Mouse (Mus musculus) midbrain, embryonic 14.5 days (tissue): ENCODE data around the gene Rasgrp3. TPM values are rescaled to one million over a fixed set of nuclear protein-coding genes. Genes with fewer than 3 reads are reported as not detected.

Experiments used
- ATAC-seq: fragments of 200-750 bp; cut with Nextera tagmentation; 2 replicates; pipeline ENCODE4 v1.8.0; 2017; ENCODE audit warnings: moderate number of reproducible peaks, moderate library complexity; ENCODE audit not compliant: low FRiP score, low TSS enrichment
- DNase-seq: peaks from one replicate; pipeline ENCODE4 v3.0.0-alpha.2; 2015
- H3K27ac ChIP-seq: fragments of 300-500 bp; sonication (generic); replicated peaks from 2 replicates; pipeline ENCODE4 v1.5.1; 2014; ENCODE audit warnings: mild to moderate bottlenecking, low read depth, low read length, moderate library complexity
- H3K27me3 ChIP-seq: fragments of 300-500 bp; sonication (generic); 2 replicates; pipeline ENCODE4 v1.6.1; 2014; ENCODE audit warnings: low read length, control low read depth, mixed read lengths; ENCODE audit not compliant: control insufficient read depth, insufficient read depth
- H3K36me3 ChIP-seq: fragments of 300-500 bp; sonication (generic); 2 replicates; pipeline ENCODE4 v1.6.1; 2014; ENCODE audit warnings: low read length, control low read depth; ENCODE audit not compliant: control insufficient read depth, insufficient read depth
- H3K4me1 ChIP-seq: fragments of 300-500 bp; sonication (generic); 2 replicates; pipeline ENCODE4 v1.6.1; 2014; ENCODE audit warnings: mild to moderate bottlenecking, antibody characterized with exemption, low read length, control low read depth; ENCODE audit not compliant: control insufficient read depth, insufficient read depth
- H3K4me2 ChIP-seq: fragments of 300-500 bp; sonication (generic); 2 replicates; pipeline ENCODE4 v1.6.1; 2014; ENCODE audit warnings: mild to moderate bottlenecking, low read length, moderate library complexity
- H3K4me3 ChIP-seq: fragments of 300-500 bp; sonication (generic); replicated peaks from 2 replicates; pipeline ENCODE4 v1.5.1; 2014; ENCODE audit warnings: low read depth, low read length
- H3K9ac ChIP-seq: fragments of 300-500 bp; sonication (generic); replicated peaks from 2 replicates; pipeline ENCODE4 v1.6.1; 2014; ENCODE audit warnings: mild to moderate bottlenecking, low read length, moderate library complexity
- H3K9me3 ChIP-seq: fragments of 300-500 bp; sonication (generic); 2 replicates; pipeline ENCODE4 v1.6.1; 2016; ENCODE audit warnings: low read length, control low read depth, mixed read lengths; ENCODE audit not compliant: control insufficient read depth
- WGBS: fragments of 180-500 bp; shearing (Covaris S2); extraction: QIAGEN DNeasy Blood & Tissue Kit; methylation state at CpG from one replicate; pipeline ENCODE4 v1.1.7; 2014; 5-methylcytosine and 5-hydroxymethylcytosine counted together
- polyA plus RNA-seq: library from polyadenylated mRNA; unstranded; fragments of >200 nt; fragmentation: Nextera tagmentation; extraction: Ambion mirVana; gene quantifications from 2 replicates; pipeline ENCODE4 v1.2.1, GENCODE M21; 2014

The Rasgrp3 gene
- 2.6 and 8.4 TPM in 2 replicates for polyA plus RNA-seq

GRCm38 (mm10) chr17:75435599-75435998, at the start of gene Rasgrp3:
Rasgrp3 (plus strand) TSS chr17:75435896.
- 72% methylated on average over 6 of the region's 6 CpGs for WGBS
- H3K4me3 ChIP-seq, result no peak within 1 kb of the TSS

GRCm38 (mm10) chr17:75388402-75388801, 47.3 kb upstream of the Rasgrp3 start:
- Histone ChIP-seq H3K27ac (no peak overlapping the region), H3K4me1 (no peaks in the 10 kb centered on the region), H3K36me3 (no peaks in the 10 kb centered on the region), H3K4me3 (no peak overlapping the region), H3K9ac (no peak overlapping the region), H3K27me3 (no peaks in the 10 kb centered on the region), H3K9me3 (no peaks in the 10 kb centered on the region), H3K4me2 (no peak overlapping the region)
- WGBS, result 90% methylated on average over 4 of the region's 4 CpGs
- DNase-seq (no peak), ATAC-seq (no peak)

More at GRCm38 (mm10) chr17:75435599-75435998, at the start of gene Rasgrp3:
- no peaks in the 10 kb centered on the region for H3K9me3 ChIP-seq
- ATAC-seq (no peak), DNase-seq (no peak)
- H3K27me3 ChIP-seq, result no peaks in the 10 kb centered on the region
- H3K27ac ChIP-seq, result no peak within 1 kb of the TSS
- H3K36me3 ChIP-seq, result no peaks in the 10 kb centered on the region
- H3K9ac ChIP-seq, result no peak within 1 kb of the TSS
- H3K4me2 ChIP-seq, result no peak within 1 kb of the TSS
- H3K4me1 ChIP-seq, result peaks cover 4% of the 10 kb centered on the region; the same call in 1 of the 2 replicates

- 80% methylated on average over 10 of the region's 10 CpGs for WGBS
- DNase-seq, result peak; percentile 24
- no peak overlapping the region for H3K9ac ChIP-seq
Observed at GRCm38 (mm10) chr17:75390142-75390541, 45.6 kb upstream of the Rasgrp3 start.

DNA sequence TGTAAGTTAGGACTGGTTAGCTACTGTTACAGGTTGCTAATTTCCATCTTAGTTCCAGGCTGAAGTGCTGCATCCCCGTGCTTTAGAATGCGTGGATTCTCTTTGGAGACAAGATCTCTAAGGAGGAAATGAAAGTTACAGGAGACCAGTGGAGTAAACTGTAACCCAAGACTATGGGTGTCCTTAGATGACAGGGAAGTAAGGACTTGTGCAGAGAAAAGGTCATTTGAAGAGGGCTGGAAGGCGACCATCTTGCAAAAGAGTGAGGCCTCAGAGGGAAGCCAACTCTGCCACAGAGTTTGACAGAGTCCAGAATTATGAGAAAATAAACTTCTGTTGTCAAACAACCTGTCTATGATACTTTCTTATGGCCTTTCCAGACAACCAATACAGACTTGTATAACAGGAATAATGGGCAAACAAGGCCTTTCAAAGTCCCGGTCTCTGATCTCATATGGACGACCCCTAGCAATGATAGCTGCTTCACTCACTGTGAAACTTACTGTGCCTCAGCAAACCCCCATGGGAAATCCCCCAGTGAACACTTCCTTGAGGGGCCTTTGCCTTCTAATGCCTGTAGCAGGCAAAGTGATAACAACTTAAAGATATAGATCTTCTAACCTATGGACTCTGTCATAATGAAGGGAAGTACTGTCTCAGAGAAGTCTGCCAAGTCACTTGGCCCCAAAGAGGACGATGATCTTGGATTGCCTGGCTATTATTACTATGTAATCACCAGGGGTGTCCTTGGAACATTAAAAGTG, 44.1 kb upstream of the Rasgrp3 start:
- WGBS, result 93% methylated on average over 6 of the region's 6 CpGs
- ATAC-seq, result no peak
- H3K9ac ChIP-seq, result no peak overlapping the region
- H3K4me1 ChIP-seq, result no peaks in the 10 kb centered on the region
- no peaks in the 10 kb centered on the region for H3K36me3 ChIP-seq
- no peaks in the 10 kb centered on the region for H3K27me3 ChIP-seq
- no peak overlapping the region for H3K27ac ChIP-seq
- H3K4me3 ChIP-seq, result no peak overlapping the region
- no peak overlapping the region for H3K4me2 ChIP-seq
- H3K9me3 ChIP-seq, result no peaks in the 10 kb centered on the region
- DNase-seq, result no peak

More at GRCm38 (mm10) chr17:75390142-75390541, 45.6 kb upstream of the Rasgrp3 start:
- H3K27me3 ChIP-seq, result no peaks in the 10 kb centered on the region
- H3K4me3 ChIP-seq, result no peak overlapping the region
- H3K4me2 ChIP-seq, result no peak overlapping the region
- no peak for ATAC-seq
- no peaks in the 10 kb centered on the region for H3K4me1 ChIP-seq
- no peaks in the 10 kb centered on the region for H3K36me3 ChIP-seq
- H3K27ac ChIP-seq, result no peak overlapping the region
- no peaks in the 10 kb centered on the region for H3K9me3 ChIP-seq

DNA sequence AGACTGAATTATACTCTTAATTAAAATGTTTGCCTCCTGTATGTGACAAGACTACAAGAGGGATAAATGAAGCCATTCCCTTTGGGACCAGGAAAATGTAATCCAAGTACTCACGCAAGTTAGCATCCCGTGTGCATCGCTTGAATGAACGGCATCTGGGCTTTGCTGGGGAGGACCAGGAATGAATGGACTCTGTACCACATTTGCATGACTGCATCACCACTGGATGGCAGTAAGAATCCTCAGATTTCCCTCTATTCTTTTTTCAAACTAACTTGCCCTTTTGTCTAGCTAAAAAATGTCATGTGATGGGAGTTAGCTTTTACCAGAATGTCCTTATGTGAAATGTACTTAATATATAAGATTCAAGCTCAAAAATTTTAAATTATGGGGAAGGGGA, 29.3 kb upstream of the Rasgrp3 start:
- DNase-seq, result peak; percentile 48
- Histone ChIP-seq H3K36me3 (no peaks in the 10 kb centered on the region), H3K27ac (no peak overlapping the region), H3K4me3 (no peak overlapping the region), H3K4me1 (no peaks in the 10 kb centered on the region), H3K9me3 (no peaks in the 10 kb centered on the region), H3K4me2 (no peak overlapping the region), H3K9ac (no peak overlapping the region), H3K27me3 (no peaks in the 10 kb centered on the region)
- 33% methylated on average over 4 of the region's 4 CpGs for WGBS
- ATAC-seq, result no peak

- 86% methylated on average over 3 of the region's 3 CpGs for WGBS
- DNase-seq, result no peak
Observed at GRCm38 (mm10) chr17:75416861-75417260, 18.8 kb upstream of the Rasgrp3 start.

DNA sequence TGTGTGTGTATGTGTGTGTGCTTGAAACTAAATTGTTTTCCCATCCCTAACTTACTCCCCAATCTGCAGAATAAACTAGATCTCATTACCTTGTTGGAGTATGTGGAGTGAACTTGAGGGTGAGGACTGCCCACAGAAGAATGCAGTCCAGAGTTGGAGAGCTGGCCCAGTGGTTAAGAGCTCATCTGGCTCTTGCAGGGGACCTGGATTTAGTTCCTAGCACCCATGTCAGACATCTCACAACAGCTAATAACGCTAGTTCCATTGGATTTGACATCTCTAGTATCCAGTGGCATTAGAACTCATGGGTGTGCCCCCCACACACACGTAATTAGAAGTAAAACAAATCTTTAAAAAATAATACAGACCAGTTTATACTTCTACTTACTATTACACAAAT, 1.5 kb upstream of the Rasgrp3 start:
- ATAC-seq, result no peak
- no peak for DNase-seq

More at GRCm38 (mm10) chr17:75416861-75417260, 18.8 kb upstream of the Rasgrp3 start:
- Histone ChIP-seq H3K27ac (no peak overlapping the region), H3K4me2 (no peak overlapping the region), H3K4me1 (no peaks in the 10 kb centered on the region), H3K4me3 (no peak overlapping the region), H3K9me3 (no peaks in the 10 kb centered on the region), H3K36me3 (no peaks in the 10 kb centered on the region), H3K27me3 (no peaks in the 10 kb centered on the region), H3K9ac (no peak overlapping the region)
- ATAC-seq, result no peak

DNA sequence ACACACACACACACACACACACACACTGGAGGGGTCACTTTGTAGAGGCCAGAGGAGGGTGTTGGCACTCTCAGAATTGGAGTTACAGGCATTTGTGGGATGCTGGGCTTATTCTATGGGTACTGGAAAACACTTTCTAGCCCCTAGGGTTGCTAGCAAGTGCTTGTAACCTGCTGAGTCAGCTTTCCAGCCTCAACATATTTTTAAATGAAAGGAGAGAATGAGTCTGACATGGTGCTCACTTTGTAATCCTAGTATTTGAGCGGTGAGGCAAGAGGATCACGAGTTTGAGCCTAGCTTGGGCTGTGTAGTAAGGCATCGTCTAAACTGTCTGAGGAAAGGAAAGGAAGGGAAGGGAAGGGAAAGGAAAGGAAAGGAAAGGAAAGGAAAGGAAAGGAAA, 825 bp upstream of the Rasgrp3 start:
- DNase-seq (no peak), ATAC-seq (no peak)
- Histone ChIP-seq H3K36me3 (no peaks in the 10 kb centered on the region), H3K4me1 (peaks cover 4% of the 10 kb centered on the region; the same call in 1 of the 2 replicates), H3K9me3 (no peaks in the 10 kb centered on the region), H3K9ac (no peak overlapping the region), H3K27me3 (no peaks in the 10 kb centered on the region), H3K4me2 (no peak overlapping the region), H3K27ac (no peak overlapping the region), H3K4me3 (no peak overlapping the region)
- 75% methylated on average over 3 of the region's 3 CpGs for WGBS

More for the DNA sequence above, 1.5 kb upstream of the Rasgrp3 start:
- no peak overlapping the region for H3K9ac ChIP-seq
- no peaks in the 10 kb centered on the region for H3K27me3 ChIP-seq
- peaks cover 3% of the 10 kb centered on the region; the same call in 1 of the 2 replicates for H3K4me1 ChIP-seq
- no peaks in the 10 kb centered on the region for H3K9me3 ChIP-seq
- H3K4me3 ChIP-seq, result no peak overlapping the region
- WGBS, result 95% methylated on average over 2 of the region's 2 CpGs
- H3K4me2 ChIP-seq, result no peak overlapping the region
- H3K36me3 ChIP-seq, result no peaks in the 10 kb centered on the region
- H3K27ac ChIP-seq, result no peak overlapping the region

DNA sequence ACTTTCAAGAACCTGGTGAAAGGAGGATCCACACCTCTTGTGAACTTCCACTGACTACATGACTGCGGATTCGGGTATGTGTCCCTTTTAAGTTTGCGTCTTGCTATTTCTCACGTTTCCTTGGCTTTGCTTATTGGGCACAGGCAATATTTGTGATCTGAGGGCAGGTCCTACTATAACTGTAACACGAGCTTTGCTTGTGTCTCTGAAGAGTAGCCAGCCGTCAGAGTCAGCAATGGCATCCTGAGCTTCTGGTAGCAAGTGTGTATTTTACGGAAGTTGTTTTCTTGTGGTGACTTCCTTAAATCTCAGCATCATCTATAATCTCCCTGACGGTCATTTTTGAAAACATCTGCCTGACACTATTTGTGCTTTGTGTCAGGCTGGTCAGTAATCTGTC, 399 bp downstream of the Rasgrp3 start:
- WGBS, result 83% methylated on average over 8 of the region's 8 CpGs
- no peak overlapping the region for H3K4me3 ChIP-seq
- no peak overlapping the region for H3K27ac ChIP-seq
- H3K9ac ChIP-seq, result no peak overlapping the region
- ATAC-seq, result no peak
- no peaks in the 10 kb centered on the region for H3K27me3 ChIP-seq
- no peak for DNase-seq
- no peak overlapping the region for H3K4me2 ChIP-seq
- H3K9me3 ChIP-seq, result no peaks in the 10 kb centered on the region
- H3K4me1 ChIP-seq, result peaks cover 4% of the 10 kb centered on the region; the same call in 1 of the 2 replicates
- no peaks in the 10 kb centered on the region for H3K36me3 ChIP-seq
